Mouse (Mus musculus) urinary bladder, postnatal 36 days (tissue): ENCODE measurements around the gene Traf5.

Experiments
- DNase-seq, 2 experiments: peaks; one replicate each; pipeline ENCODE4 v3.0.0; 2022; ENCODE audit warnings: low spot score in 2 of 2, mixed read lengths in 1 of 2

The Traf5 gene

GRCm38 (mm10) chr1:192092879-192093660, 711 bp upstream of the Traf5 start:
- DNase-seq = peak; percentile 83 to 85

GRCm38 (mm10) chr1:192090689-192091567, 1.4 kb downstream of the Traf5 start:
- no peak for DNase-seq

DNA sequence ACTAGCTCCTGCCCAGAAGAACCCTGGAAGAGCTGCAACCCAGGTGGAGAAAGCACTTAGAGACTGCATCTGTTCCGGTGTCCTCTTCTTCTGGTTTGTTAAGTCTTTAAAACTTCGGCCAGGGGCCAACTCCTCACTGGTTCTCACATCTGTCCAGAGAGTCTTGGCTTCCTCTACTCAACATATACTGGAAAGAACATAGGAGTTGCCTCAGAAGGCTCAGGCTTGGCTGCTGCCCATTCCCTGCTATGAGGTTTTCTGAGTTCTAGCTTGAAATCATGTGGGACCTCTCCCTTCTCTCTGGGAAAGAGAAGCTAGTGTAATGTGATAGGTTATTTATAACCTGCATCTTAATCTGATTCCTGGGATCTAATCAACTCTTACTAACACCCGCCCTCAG, 2.1 kb downstream of the Traf5 start:
- DNase-seq = no peak

DNA sequence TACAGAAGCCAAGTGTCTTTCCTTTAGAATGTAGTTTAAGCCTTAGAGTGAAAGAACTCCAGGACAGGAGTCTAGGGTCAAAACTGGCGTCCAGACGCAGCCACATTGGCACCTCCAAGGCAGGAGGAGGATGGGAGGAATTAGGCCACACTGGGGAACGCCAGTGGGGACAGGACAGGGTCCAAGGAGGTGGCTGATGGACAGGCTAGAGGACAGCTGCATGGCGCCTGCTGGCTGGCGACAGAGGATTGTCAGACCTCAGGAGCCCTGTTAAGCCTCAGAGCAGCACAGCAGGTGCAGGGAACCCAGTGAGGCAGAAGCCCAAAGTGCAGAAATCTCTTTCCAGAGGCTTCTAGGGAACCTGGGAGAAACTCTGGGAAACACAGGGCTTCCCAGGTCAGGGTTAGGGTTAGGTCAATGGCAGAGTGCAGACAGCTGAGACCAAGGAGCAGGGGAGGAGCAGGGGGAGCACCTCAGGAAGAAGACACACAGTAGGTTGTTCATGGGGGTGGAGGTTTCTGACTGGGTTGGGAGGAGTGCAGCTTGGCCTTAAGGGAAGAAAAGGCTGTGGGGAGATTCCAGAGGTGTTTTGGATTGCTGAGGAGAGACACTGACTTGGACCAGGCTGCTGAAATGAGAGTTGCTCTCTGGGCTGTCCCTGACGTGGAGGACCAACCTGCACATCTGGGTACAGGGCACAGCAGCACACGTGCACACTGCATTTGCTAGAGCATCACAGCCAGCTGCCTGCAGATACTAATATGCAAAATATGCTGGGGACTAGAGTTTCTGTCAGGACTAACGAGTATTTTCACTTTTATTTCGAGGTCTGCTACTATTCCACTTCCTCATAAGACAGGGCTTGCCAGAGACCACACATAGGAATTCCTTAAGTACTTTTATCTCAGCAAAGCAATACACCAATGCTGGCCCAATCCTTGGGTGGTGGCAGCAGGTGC, 2.9 kb downstream of the Traf5 start:
- DNase-seq = no peak

DNA sequence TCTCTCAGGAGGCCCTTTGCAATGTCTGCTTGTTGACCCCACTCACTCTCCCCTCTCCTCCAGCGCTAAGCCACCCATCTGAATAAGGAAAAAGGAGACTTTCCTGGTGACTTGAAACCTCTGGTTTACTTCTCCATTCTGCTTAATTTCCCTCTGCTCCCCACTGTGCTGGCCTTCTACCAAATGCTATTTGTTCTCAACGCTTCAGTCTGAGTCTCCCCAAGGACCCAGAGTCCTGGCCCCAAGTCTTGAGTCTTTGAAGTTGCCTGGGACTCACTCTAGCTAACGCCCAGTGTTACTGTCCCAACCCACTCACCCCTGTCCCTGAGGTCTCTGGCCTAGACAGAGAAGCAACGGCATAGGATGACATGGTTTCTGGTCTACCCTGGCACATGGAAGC, 4.3 kb downstream of the Traf5 start:
- DNase-seq = no peak

GRCm38 (mm10) chr1:192087098-192087497, 5.3 kb downstream of the Traf5 start:
- no peak for DNase-seq

DNA sequence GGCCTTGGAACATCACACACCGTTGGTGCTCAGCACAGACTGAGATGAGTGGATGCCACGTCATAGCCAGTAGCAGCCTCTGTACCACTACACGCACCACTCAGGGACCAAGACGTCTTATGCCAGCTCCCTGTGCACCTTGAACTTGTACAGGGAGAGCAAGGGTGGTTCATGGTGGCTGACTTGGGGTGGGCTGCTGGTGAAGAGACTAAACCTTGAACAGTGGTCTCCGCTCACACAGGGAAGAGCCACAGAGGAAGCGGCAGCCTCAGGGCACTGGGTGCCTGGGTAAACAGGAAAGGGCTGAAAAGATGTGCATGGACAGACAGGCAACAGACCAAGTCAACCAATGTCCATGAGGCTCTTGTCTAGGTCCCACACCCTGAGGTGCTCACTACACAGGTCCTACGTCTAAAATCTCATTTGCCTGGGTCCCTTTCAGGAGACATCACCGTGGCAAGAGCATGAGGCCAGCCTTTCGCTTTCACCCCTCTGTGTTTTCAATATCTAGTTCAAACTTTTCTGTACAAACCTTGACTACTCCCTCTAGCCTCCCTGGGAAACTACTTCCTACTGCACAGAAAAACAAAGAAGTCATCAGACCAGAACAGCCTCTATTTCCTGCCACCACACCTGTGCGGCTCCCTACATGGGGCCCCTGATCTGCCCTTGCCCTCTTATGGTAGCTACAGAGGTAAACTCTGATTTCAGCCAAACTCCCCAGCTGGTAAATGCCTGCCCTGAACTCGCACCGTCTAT, 5.9 kb downstream of the Traf5 start:
- no peak for DNase-seq

GRCm38 (mm10) chr1:192085218-192085617, 7.1 kb downstream of the Traf5 start:
- no peak for DNase-seq

- no peak for DNase-seq
Measured at GRCm38 (mm10) chr1:192082646-192083045, 9.7 kb downstream of the Traf5 start.

GRCm38 (mm10) chr1:192081129-192081528, 11.2 kb downstream of the Traf5 start:
- no peak for DNase-seq

DNA sequence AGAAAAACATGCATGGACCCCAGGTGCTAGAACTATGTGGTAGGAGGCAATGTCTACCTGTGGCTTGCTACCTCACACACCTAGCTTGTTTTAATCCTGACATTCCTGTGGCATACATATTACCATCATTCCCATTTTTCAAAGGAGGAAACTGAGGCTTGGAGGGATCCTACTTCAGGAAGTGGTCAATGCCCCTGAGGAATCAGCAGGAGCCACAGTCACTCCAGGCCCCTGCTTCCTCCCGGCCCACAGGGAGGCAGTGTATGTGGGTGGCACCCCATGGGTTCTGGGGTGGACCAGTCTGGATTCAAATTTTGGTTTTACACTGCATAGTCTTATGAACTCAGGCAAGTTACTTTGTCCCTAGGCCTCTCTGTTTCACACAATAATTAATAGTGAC, 13.2 kb downstream of the Traf5 start:
- DNase-seq = no peak

GRCm38 (mm10) chr1:192078406-192078805, 14.0 kb downstream of the Traf5 start:
- peak in 1 of 2 experiments; percentile 50 for DNase-seq

DNA sequence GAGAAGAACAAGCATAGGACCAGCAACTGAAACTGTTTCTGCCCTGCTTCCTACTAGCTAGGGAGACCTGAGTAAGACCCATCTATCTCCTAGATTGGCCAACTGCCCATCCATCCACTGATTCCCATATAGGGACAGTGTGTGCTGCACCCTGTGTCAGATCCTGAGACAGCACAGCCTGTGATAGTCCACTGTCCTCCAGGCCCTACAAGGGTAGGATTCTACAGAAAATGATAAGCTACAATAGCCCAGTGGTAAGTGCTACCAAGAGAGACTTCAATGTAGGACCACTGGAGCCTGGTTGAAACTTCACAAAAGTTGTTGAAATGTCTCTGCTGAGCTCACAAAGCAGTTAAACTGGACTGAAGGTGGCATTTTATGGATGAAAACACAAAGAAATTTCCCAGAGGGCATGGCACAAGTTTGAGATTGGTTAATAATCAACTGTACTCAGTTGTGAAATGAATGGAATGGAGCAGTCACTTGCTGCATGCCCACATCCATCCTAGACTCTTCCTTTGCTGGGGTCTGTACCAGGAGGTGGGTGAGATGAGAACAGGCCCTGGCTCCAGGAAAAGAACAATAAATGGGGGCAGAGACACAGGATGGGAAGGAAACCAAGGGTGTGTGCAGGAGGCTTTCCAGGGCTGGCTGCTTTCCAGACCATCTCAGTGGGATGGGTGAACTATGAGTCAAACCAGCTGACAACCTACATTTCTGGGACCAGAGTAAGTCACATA, 15.4 kb downstream of the Traf5 start:
- DNase-seq = peak in 1 of 2 experiments; percentile 29

GRCm38 (mm10) chr1:192076101-192076500, 16.3 kb downstream of the Traf5 start:
- no peak for DNase-seq

GRCm38 (mm10) chr1:192074824-192075223, 17.5 kb downstream of the Traf5 start:
- DNase-seq = no peak

- peak in 1 of 2 experiments; percentile 43 for DNase-seq
Measured at GRCm38 (mm10) chr1:192072426-192072825, 19.9 kb downstream of the Traf5 start.

DNA sequence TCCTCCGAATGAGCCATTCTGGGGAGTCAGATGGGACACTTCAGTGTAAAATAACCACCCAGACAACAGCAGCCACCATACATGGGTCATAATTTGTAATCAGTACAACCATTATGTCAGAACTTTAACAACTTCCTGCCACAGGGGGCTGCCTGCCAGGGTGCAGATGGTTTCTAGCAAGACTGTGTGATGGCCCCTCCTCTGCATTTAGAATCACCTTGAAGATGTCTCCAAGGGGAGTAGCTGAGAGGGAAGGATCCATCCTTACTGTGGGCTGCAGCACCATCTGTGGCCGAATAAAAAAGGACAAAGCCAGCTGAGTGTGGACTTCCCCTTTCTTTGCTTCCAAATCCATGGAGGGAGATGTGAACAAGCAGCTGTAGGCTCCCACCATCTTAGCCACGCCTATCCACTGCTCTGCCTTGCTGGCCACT, 21.7 kb downstream of the Traf5 start:
- DNase-seq = no peak

GRCm38 (mm10) chr1:192069971-192070591, 22.3 kb downstream of the Traf5 start:
- DNase-seq = peak in 1 of 2 experiments; percentile 28

- no peak for DNase-seq
Measured at GRCm38 (mm10) chr1:192068188-192068587, 24.2 kb downstream of the Traf5 start.

DNA sequence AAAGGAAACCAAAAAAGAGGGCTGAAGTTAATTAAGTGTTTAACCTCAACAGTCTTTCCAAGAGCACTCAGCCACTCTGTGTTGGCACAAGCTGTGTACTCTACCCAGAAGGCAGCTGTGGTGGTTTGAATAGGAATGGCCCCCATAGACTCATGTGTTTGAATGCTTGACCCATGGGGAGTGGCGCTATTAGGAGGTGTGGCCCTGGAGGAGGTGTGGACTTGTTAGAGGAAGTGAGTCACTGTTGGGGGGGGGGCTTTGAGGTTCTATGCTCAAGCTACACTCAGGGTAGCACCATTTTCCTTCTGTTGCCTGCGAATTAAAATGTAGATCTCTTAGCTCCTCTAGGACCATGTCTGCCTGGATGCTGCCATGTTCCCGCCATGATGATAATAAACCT, 25.4 kb downstream of the Traf5 start:
- DNase-seq = no peak
